Mouse (Mus musculus) thymus, postnatal 10 days (tissue): ENCODE results near the gene Olfr150.
"Not testable (repeated sequence)": the region's sequence is repeated elsewhere in the genome, so short reads cannot be mapped to it uniquely, and the experiment has no call there.

Source experiments
- DNase-seq, 2 experiments: peaks; one replicate each; pipeline ENCODE4 v3.0.0; 2021; ENCODE audit warnings: low spot score in 2 of 2

Gene Olfr150

GRCm38 (mm10) chr9:39730678-39731077, at the start of gene Olfr150:
Gene Olfr150, plus strand, starts transcription at chr9:39730978.
- no peak for DNase-seq

GRCm38 (mm10) chr9:39701123-39701522, 29.7 kb upstream of the Olfr150 start:
- DNase-seq: not testable (repeated sequence)

- DNase-seq: no peak
Observed at GRCm38 (mm10) chr9:39707017-39707416, 23.8 kb upstream of the Olfr150 start, which contains the start of gene Olfr149. Gene Olfr149, minus strand, starts transcription at chr9:39707117.

- DNase-seq: no peak
Observed at GRCm38 (mm10) chr9:39708958-39709357, 21.8 kb upstream of the Olfr150 start.

- no peak for DNase-seq
Observed at GRCm38 (mm10) chr9:39711053-39711452, 19.7 kb upstream of the Olfr150 start, which contains the start of gene Olfr965. Gene Olfr965, plus strand, starts transcription at chr9:39711353.

GRCm38 (mm10) chr9:39740741-39741140, 10.0 kb downstream of the Olfr150 start:
- no peak for DNase-seq

GRCm38 (mm10) chr9:39745949-39746348, 15.2 kb downstream of the Olfr150 start, which contains the start of gene Olfr967:
Gene Olfr967, plus strand, starts transcription at chr9:39746249.
- DNase-seq: no peak

GRCm38 (mm10) chr9:39746428-39746827, 15.7 kb downstream of the Olfr150 start:
- no peak for DNase-seq

- no peak for DNase-seq
Observed at GRCm38 (mm10) chr9:39783153-39783552, 52.4 kb downstream of the Olfr150 start, which contains the start of gene Olfr968. Gene Olfr968, minus strand, starts transcription at chr9:39783253.
